Mouse (Mus musculus) liver, adult 2 months (tissue): ENCODE results near the gene 1700020L24Rik.
A peak's percentile ranks its signal among the peaks of the same experiment; 100 is the strongest.

Experiments
- CTCF ChIP-seq: fragments of 200-500 bp; IDR thresholded peaks from 2 replicates; pipeline ENCODE4 v1.5.1; 2011; ENCODE audit warnings: low read depth, low read length, control low read depth
- POLR2A ChIP-seq: fragments of 200-500 bp; IDR thresholded peaks from 2 replicates; pipeline ENCODE4 v1.6.1; 2011; ENCODE audit warnings: low read length, control low read depth; ENCODE audit not compliant: insufficient read depth; ENCODE audit errors: extremely low read depth

DNA sequence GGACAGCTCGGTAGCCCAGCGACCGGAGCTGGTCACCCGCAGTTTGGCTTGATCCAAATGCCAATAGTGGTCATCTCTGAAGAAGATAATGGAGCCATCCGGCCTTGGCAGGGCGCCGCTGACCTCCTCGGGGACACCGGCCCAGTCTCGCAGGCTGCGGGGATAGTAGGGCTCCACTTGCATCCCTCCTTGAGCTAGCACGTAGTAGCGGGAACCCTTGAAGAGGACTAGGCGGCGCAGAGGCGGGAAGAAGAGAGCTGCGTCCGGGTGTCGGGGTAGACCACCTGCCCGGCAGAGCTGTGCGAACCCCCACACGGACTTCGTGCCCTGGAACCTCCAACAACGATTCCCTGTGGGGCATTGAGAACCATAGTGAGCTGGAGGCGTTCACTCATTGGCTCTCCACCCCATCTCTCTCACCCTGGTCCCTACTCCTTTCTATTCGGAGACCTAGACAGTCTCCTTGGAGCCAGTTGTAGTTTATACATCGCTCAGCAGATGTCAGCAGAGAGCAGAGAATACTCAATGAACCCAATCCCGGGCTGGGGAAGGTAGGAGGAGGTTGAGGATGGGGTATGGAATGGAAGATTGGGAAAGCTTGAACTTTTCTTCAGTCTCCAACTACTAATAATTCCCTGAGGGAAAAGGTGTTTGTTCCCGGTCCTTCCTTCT, 5.3 kb downstream of the 1700020L24Rik start:
- TF ChIP-seq POLR2A, result no peak
- peak; percentile 52; the same call in 1 of the 2 replicates for TF ChIP-seq CTCF
